Mouse (Mus musculus) megakaryocyte, embryonic 14.5 days (primary cell): ENCODE results near the gene Apol11b.
"Not testable (repeated sequence)": the region's sequence is repeated elsewhere in the genome, so short reads cannot be mapped to it uniquely, and the experiment has no call there.

Experiments
- FLI1 ChIP-seq: IDR thresholded peaks from 2 replicates; pipeline ENCODE4 v1.6.1; 2012; ENCODE audit warnings: low read length, inconsistent platforms, mixed read lengths
- GATA1 ChIP-seq: IDR thresholded peaks from 3 replicates; pipeline ENCODE4 v1.6.1; 2012; ENCODE audit warnings: mixed read lengths, low read length, inconsistent platforms, borderline replicate concordance

DNA sequence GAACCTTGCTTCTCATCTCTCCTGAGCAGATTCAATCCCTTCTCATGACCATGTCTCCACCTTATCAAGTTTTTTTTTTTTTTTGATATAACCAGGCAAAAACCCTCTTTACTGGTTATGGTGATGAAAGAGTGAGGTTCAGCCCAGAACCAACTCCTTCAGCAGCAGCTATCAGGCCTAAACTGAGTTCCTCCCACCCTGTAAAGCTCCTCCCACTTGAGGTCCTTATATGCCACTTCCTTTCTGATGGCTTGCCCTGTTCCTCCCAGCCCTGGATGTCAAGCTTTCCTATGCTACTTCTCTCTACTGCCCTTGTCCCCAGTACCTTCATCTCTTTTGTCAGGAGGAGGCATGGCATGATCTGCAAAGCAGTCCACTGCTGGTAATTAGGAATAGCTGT, 8.1 kb upstream of the Apol11b start:
- not testable (repeated sequence) for TF ChIP-seq GATA1, FLI1
